Mouse (Mus musculus) lung, adult 2 months (tissue): ENCODE results near the gene 2010315B03Rik. TPM values are rescaled to one million over a fixed set of nuclear protein-coding genes. Genes with fewer than 3 reads are reported as not detected.

Experiments
- DNase-seq: peaks from one replicate; pipeline ENCODE4 v3.0.0; 2022
- H3K4me1 ChIP-seq: fragments of 200-500 bp; 2 replicates; pipeline ENCODE4 v1.6.1; 2011; ENCODE audit warnings: low read length; ENCODE audit not compliant: control insufficient read depth, insufficient read depth
- H3K4me3 ChIP-seq: fragments of 200-500 bp; replicated peaks from 2 replicates; pipeline ENCODE3; 2011; ENCODE audit warnings: low read depth, mild to moderate bottlenecking, control low read depth, low read length; ENCODE audit errors: extremely low read depth
- CTCF ChIP-seq: fragments of 200-500 bp; IDR thresholded peaks from 2 replicates; pipeline ENCODE4 v1.5.1; 2011; ENCODE audit warnings: mild to moderate bottlenecking, low read length, control low read depth; ENCODE audit not compliant: insufficient read depth
- POLR2A ChIP-seq: fragments of 200-500 bp; IDR thresholded peaks from 2 replicates; pipeline ENCODE4 v1.6.1; 2011; ENCODE audit warnings: low read depth, mild to moderate bottlenecking, control low read depth, low read length, borderline replicate concordance; ENCODE audit errors: extremely low read depth
- WGBS: fragments of 180-500 bp; shearing (Covaris S2); methylation state at CpG from one replicate; pipeline ENCODE4 v1.1.7; 2018; 5-methylcytosine and 5-hydroxymethylcytosine counted together
- polyA plus RNA-seq: library from polyadenylated mRNA; depleted of rRNA; stranded (reverse); fragments of >200 nt; gene quantifications from 2 replicates; pipeline ENCODE4 v1.2.3, GENCODE M21; 2012; rRNA removed

The 2010315B03Rik gene
- polyA plus RNA-seq = 1.6 and 3.7 TPM in 2 replicates

DNA sequence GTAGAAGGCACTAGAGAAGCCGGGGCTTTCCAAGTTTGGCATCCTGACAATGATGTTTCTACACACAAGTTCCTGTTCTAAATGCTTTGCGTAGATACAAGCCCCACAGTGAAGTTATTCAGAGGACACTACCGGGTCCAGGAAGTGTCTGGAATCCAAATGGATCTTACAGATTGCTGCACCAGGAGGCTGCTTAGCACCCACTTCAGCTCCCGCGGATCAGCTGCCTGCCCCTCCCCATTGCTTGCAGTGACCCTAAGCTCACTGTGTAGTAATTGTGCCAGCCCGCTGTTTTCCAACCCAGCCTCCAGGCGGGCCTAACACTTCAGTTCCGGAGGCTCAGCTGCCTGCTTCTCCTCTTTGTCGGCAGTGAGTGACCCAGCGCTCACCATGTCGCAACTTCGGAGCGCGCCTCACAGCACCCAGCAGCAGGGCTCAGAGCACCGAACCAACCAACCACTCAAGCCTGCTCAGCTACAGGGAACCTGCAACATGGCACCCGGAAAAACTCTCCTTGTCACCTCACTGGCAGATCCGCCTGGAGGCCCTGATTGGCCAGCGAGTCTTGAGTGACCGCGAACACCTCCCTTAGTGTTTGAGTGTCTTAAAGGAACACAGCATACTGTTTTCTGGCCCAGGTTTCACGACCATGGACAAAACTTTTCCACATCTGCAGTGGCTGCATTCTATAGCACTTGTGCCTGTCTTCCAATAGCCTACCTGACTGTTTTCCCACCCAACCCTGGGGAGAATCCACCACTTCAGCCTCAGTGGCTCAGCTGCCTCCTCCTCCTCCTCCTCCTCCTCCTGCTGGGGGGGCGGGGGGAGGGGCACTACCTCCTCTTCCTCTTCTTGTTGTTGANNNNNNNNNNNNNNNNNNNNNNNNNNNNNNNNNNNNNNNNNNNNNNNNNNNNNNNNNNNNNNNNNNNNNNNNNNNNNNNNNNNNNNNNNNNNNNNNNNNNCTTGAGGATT, at the start of gene 2010315B03Rik:
TSS of gene 2010315B03Rik (minus strand) at position 526 of the 972 bp plus-strand sequence.
- peak; percentile 85 for DNase-seq
- TF ChIP-seq CTCF (no peak), POLR2A (peak; percentile 81; the same call in 1 of the 2 replicates)
- Histone ChIP-seq H3K4me3 (peak within 1 kb of the TSS; percentile 82), H3K4me1 (peaks cover 4% of the 10 kb centered on the region; the same call in 1 of the 2 replicates)
- WGBS = under 1% methylated on average over 21 of the region's 22 CpGs

DNA sequence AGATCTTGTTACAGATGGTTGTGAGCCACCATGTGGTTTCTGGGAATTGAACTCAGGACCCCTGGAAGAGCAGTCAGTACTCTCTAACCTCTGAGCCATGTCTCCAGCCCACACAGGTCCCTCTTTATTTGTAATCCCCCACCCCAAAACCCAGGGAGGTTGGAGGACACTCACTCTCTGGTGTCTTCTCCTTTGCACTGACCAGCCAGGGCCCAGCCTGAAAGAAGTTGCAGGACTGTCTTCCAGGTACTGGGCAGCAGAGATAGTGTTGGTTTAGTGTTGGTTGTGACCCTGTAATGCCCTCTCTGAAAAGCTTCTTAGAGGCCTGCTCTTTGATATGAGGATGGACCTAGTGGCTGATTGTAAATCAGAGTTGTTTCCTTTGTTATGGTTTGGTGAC, 994 bp downstream of the 2010315B03Rik start:
- TF ChIP-seq CTCF (no peak), POLR2A (no peak)
- peak overlapping the region; percentile 16 for H3K4me3 ChIP-seq
- H3K4me1 ChIP-seq = peaks cover 4% of the 10 kb centered on the region; the same call in 1 of the 2 replicates
- no peak for DNase-seq

- no peak overlapping the region for H3K4me3 ChIP-seq
- no peaks in the 10 kb centered on the region for H3K4me1 ChIP-seq
- no peak for TF ChIP-seq POLR2A
- no peak for TF ChIP-seq CTCF
- DNase-seq = no peak
These were observed 24.2 kb downstream of the 2010315B03Rik start for GRCm38 (mm10) chr9:124288329-124288728.

GRCm38 (mm10) chr9:124281912-124282686, 30.4 kb downstream of the 2010315B03Rik start:
- WGBS = 2% methylated on average over 22 of the region's 22 CpGs
- H3K4me1 ChIP-seq = peaks cover 4% of the 10 kb centered on the region; the same call in 1 of the 2 replicates
- H3K4me3 ChIP-seq = peak overlapping the region; percentile 98
- TF ChIP-seq CTCF (no peak), POLR2A (peak; percentile 33; the same call in 1 of the 2 replicates)
- DNase-seq = peak; percentile 87

DNA sequence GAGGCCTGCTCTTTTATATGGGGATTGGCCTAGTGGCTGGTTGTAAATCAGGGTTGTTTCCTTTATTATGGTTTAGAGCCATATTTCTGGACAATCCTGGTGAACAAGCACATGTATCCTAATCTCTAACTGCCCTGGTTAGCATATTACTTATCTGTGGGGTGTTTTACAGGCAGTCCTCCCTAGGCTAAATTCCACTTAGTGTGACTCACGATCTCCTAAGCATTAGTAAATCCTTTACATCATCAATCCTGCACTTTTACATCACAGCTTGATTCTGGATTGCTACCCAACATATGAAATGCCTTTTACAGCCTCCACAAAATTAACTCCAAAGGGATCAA, 31.1 kb downstream of the 2010315B03Rik start:
- Histone ChIP-seq H3K4me3 (peak overlapping the region; percentile 98), H3K4me1 (peaks cover 4% of the 10 kb centered on the region; the same call in 1 of the 2 replicates)
- DNase-seq = no peak
- TF ChIP-seq CTCF = no peak
- no peak for TF ChIP-seq POLR2A
- 9% methylated on average over 1 of the region's 1 CpGs for WGBS

DNA sequence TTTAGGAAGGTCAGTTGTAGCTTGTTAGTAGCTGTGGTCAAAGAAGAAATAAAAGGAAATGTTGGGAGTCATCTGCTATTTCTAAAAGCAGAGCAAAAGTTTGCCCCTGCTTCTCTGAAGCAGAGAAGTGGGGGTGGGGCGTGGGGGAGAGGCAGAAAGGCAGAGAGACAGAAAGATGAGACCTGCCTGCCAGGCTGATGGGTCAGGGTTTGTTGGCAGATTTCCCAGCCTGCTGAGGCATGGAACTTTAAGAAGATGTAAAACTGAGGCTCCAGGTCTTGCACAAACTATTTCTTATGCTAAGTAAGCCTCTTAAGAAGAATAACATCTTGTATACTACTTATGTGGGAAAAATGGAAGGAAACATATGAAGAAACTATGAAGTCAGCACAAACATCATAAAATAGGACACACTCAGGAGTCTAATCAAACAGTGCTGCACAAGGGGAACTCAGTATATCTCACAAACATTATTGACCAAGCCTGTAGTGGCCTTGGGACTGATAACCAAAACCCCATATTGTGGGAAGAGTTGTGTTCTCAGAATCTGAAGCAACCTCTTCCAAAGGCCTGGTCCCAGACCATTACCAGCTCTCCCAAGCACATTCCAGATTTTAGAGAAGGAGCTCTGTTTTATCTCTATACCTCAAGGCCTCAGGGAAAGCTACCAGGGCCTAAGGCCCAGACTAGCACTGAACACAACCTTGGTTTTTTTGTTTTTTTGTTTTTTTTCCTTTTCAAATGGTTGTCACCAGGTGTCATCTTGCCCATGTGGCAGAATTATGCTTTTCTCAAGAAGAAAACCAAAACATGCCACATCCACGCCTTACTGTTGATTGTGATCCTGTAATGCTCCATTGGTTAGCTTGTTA, 31.7 kb downstream of the 2010315B03Rik start:
- Histone ChIP-seq H3K4me3 (no peak overlapping the region), H3K4me1 (peaks cover 4% of the 10 kb centered on the region; the same call in 1 of the 2 replicates)
- WGBS = 81% methylated on average over 2 of the region's 2 CpGs
- no peak for TF ChIP-seq POLR2A
- TF ChIP-seq CTCF = no peak
- no peak for DNase-seq

DNA sequence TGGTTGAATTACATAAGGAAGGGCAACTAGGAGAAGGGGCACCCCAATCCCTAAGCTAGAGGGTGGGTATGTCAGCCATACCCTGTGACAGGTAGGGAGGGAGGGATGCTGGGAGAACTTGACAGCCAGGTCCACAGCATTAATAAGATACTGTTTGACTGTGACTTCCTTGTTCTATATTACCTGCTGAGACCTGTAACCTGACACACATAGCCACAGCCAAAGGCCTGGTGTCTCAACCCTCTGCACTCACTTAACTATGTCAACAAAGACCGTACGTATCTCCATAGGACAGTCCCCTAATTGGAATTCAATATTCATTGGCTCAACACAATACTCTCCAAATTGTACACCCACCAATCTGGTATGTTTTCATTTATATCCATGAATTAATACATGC, 33.2 kb downstream of the 2010315B03Rik start:
- TF ChIP-seq POLR2A (no peak), CTCF (no peak)
- Histone ChIP-seq H3K4me3 (no peak overlapping the region), H3K4me1 (peaks cover 4% of the 10 kb centered on the region; the same call in 1 of the 2 replicates)
- 36% methylated on average over 2 of the region's 2 CpGs for WGBS
- DNase-seq = no peak

DNA sequence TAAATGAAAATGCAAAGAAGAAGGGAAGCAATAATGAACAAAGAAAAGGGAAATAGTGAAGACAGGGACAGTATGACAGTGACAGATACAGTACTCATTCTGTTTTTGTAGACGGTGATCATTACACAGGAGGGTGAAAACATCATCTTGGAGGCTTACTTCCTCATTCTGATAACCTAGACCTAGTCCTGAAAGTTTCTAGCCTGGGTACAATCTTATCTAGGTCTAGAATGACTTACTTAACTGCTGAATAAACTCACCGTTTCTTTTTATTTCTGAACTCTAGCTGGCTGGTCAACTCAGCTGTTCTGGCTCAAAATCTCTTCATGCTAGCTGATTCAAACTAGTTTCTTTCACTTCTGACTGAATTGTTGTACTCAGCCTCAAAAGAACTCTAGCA, 37.4 kb downstream of the 2010315B03Rik start:
- TF ChIP-seq POLR2A (no peak), CTCF (no peak)
- 88% methylated on average over 2 of the region's 2 CpGs for WGBS
- no peak for DNase-seq
- Histone ChIP-seq H3K4me3 (no peak overlapping the region), H3K4me1 (no peaks in the 10 kb centered on the region; the same call in 1 of the 2 replicates)

- no peak for DNase-seq
- H3K4me3 ChIP-seq = no peak overlapping the region
These were observed 39.3 kb downstream of the 2010315B03Rik start for GRCm38 (mm10) chr9:124273172-124273571.

More at GRCm38 (mm10) chr9:124273172-124273571, 39.3 kb downstream of the 2010315B03Rik start:
- no peak for TF ChIP-seq CTCF
- no peak for TF ChIP-seq POLR2A
- no peaks in the 10 kb centered on the region for H3K4me1 ChIP-seq
